Mouse (Mus musculus) forebrain, embryonic 13.5 days (tissue): ENCODE data around the gene Dct. TPM values are rescaled to one million over a fixed set of nuclear protein-coding genes. Genes with fewer than 3 reads are reported as not detected.

ENCODE experiments used
- ATAC-seq: fragments of 200-750 bp; cut with Nextera tagmentation; 2 replicates; pipeline ENCODE4 v1.8.0; 2017
- H3K27ac ChIP-seq: fragments of 300-500 bp; sonication (generic); 2 replicates; pipeline ENCODE4 v1.5.1; 2015; ENCODE audit warnings: inconsistent platforms, mild to moderate bottlenecking, moderate library complexity
- H3K27me3 ChIP-seq: fragments of 300-500 bp; sonication (generic); 2 replicates; pipeline ENCODE4 v1.6.1; 2015; ENCODE audit warnings: mild to moderate bottlenecking, inconsistent platforms
- H3K36me3 ChIP-seq: fragments of 300-500 bp; sonication (generic); 2 replicates; pipeline ENCODE4 v1.6.1; 2015; ENCODE audit warnings: mild to moderate bottlenecking, inconsistent platforms; ENCODE audit not compliant: poor library complexity, severe bottlenecking
- H3K4me1 ChIP-seq: fragments of 300-500 bp; sonication (generic); 2 replicates; pipeline ENCODE4 v1.6.1; 2015; ENCODE audit warnings: inconsistent platforms
- H3K4me2 ChIP-seq: fragments of 300-500 bp; sonication (generic); 2 replicates; pipeline ENCODE4 v1.6.1; 2015; ENCODE audit warnings: inconsistent platforms, mild to moderate bottlenecking, moderate library complexity
- H3K4me3 ChIP-seq: fragments of 300-500 bp; sonication (generic); 2 replicates; pipeline ENCODE4 v1.5.1; 2015; ENCODE audit warnings: mild to moderate bottlenecking, inconsistent platforms
- H3K9ac ChIP-seq: fragments of 300-500 bp; sonication (generic); 2 replicates; pipeline ENCODE4 v1.6.1; 2015; ENCODE audit warnings: mild to moderate bottlenecking, inconsistent platforms
- H3K9me3 ChIP-seq: fragments of 300-500 bp; sonication (generic); replicated peaks from 2 replicates; pipeline ENCODE4 v1.6.1; 2016; ENCODE audit warnings: inconsistent platforms
- WGBS: fragments of 180-500 bp; shearing (Covaris S2); methylation state at CpG from one replicate; pipeline ENCODE4 v1.1.7; 2015; 5-methylcytosine and 5-hydroxymethylcytosine counted together
- polyA plus RNA-seq: library from polyadenylated mRNA; unstranded; fragments of >200 nt; fragmentation: Nextera tagmentation; extraction: Ambion mirVana; gene quantifications from 2 replicates; pipeline ENCODE4 v1.2.1, GENCODE M21; 2015

Gene Dct
- 15.2 and 15.8 TPM in 2 replicates for polyA plus RNA-seq

DNA sequence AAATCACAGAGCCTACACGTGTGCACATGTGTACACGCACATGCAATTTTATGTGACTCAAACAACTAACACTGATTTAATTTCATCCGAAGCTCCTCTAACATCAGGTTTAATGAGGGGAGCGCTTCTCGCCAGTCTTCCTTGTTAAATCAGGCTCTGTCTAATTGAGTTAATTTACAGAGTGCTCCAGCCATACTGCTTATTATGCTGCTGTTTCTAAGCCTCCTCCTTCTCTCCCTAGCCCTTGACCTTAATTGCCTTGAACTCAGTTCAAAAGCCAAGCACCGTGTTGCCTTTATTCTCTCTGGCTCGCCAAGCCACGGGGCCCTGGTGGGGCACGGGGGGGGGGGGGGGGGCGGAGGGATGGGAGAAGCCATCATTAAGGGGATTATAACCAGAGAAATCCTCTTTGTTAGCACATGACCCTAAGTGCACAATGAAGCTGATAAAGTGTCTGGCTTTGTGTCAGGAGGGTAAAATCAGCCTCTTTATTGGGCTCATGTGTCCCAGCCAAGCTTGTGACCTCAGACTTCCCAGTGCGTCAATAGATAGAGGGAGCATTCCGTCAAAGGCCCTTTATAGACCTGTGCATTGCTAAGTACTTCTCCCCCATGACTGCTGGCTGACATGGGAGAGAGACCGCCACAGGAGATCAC, at the start of gene Dct:
Gene Dct (minus strand): TSS at position 270 of the 656 bp plus-strand sequence.
- WGBS, result 3% methylated on average over 13 of the region's 13 CpGs
- Histone ChIP-seq H3K27ac (peak within 1 kb of the TSS; percentile 68), H3K9ac (0 out of 2 replicates have a peak within 1 kb of the TSS, but pooled peaks have one; percentile 12), H3K36me3 (no peaks in the 10 kb centered on the region), H3K4me3 (peak within 1 kb of the TSS; percentile 12; the same call in 1 of the 2 replicates), H3K27me3 (peaks cover 22% of the 10 kb centered on the region), H3K4me1 (peaks cover 24% of the 10 kb centered on the region), H3K9me3 (no peaks in the 10 kb centered on the region), H3K4me2 (peak within 1 kb of the TSS; percentile 34)
- ATAC-seq, result peak; percentile 88

- H3K4me1 ChIP-seq, result no peaks in the 10 kb centered on the region
- H3K4me2 ChIP-seq, result no peak overlapping the region
- no peaks in the 10 kb centered on the region for H3K9me3 ChIP-seq
- 88% methylated on average over 14 of the region's 14 CpGs for WGBS
- no peak for ATAC-seq
- no peaks in the 10 kb centered on the region for H3K27me3 ChIP-seq
- no peak overlapping the region for H3K9ac ChIP-seq
- H3K27ac ChIP-seq, result no peak overlapping the region
- no peak overlapping the region for H3K4me3 ChIP-seq
- H3K36me3 ChIP-seq, result no peaks in the 10 kb centered on the region
These were observed 49.4 kb upstream of the Dct start for GRCm38 (mm10) chr14:118101227-118101990.

GRCm38 (mm10) chr14:118098265-118098664, 46.2 kb upstream of the Dct start:
- H3K4me3 ChIP-seq, result no peak overlapping the region
- ATAC-seq, result no peak
- H3K9ac ChIP-seq, result no peak overlapping the region
- no peaks in the 10 kb centered on the region for H3K9me3 ChIP-seq
- no peaks in the 10 kb centered on the region for H3K4me1 ChIP-seq
- 66% methylated on average over 2 of the region's 2 CpGs for whole genome bisulfite sequencing
- H3K27me3 ChIP-seq, result no peaks in the 10 kb centered on the region
- no peak overlapping the region for H3K27ac ChIP-seq
- no peak overlapping the region for H3K4me2 ChIP-seq
- H3K36me3 ChIP-seq, result no peaks in the 10 kb centered on the region

DNA sequence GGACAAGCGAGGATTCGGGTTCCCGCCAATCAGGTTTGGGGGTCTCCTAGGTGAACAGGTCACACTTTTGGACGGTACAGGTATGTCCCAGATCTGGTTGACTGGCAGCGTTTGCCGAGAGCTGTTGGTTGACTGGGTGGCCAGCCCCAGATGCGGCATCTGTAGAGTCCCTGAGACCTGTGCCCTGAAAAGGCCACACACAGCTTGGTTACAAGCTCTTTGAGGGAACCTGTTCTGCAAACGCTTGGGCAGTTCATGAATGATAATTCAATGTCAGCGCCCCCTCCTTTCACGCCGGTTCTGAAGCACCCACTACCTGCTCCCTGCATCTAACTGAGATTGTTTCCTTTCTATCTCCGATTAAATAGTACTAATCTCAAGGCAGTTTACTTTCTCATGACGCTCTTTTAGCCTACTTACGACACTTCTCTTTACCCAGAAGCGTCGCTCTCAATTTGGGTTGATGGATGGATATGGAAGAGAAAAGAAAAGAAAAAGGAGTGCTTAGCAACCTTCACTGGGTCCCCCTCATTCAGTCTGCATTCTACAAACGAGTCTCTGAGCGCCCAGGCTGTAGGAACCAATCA, 37.9 kb upstream of the Dct start:
- Histone ChIP-seq H3K27me3 (0 out of 2 replicates have a peak, but pooled peaks cover 17% of the 10 kb centered on the region), H3K4me3 (peak overlapping the region; percentile 66), H3K9ac (peak overlapping the region; percentile 66), H3K27ac (no peak overlapping the region), H3K4me1 (peaks cover 12% of the 10 kb centered on the region), H3K9me3 (no peaks in the 10 kb centered on the region), H3K4me2 (peak overlapping the region; percentile 68), H3K36me3 (no peaks in the 10 kb centered on the region)
- peak; percentile 66 for ATAC-seq
- 1% methylated on average over 18 of the region's 18 CpGs for WGBS

DNA sequence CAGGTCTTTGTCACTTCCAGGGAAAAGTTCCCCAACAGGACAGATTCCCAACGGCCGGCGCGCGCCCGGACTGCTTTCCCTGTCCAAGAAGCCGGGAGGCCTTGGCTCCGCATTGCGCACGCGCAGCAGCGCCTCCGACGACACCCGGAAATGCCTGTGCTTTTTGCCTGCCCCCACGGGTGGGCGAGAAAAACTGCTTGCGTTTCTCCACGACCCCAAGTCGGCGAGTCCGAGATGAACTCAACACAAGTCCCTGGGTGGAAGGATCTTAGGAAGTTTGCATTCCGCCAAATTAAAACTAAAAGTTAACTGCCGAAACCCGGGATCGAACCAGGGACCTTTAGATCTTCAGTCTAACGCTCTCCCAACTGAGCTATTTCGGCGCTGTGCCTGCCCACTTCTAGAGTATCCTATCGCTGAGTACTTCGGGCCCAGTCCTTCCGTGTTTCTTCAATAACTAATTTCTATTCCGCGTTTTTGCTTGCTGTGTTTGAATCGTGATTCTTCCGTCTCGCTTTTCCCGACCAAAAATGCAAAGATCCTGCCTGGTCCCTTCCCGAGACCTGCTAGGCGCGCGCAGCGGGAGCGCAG, 37.3 kb upstream of the Dct start:
- H3K9ac ChIP-seq, result peak overlapping the region; percentile 66
- peaks cover 12% of the 10 kb centered on the region for H3K4me1 ChIP-seq
- peak overlapping the region; percentile 66 for H3K4me3 ChIP-seq
- peak overlapping the region; percentile 68 for H3K4me2 ChIP-seq
- H3K36me3 ChIP-seq, result no peaks in the 10 kb centered on the region
- peak; percentile 80 for ATAC-seq
- H3K9me3 ChIP-seq, result no peaks in the 10 kb centered on the region
- under 1% methylated on average over 44 of the region's 44 CpGs for whole genome bisulfite sequencing
- H3K27ac ChIP-seq, result peak overlapping the region; percentile 31; the same call in 1 of the 2 replicates
- 0 out of 2 replicates have a peak, but pooled peaks cover 17% of the 10 kb centered on the region for H3K27me3 ChIP-seq

DNA sequence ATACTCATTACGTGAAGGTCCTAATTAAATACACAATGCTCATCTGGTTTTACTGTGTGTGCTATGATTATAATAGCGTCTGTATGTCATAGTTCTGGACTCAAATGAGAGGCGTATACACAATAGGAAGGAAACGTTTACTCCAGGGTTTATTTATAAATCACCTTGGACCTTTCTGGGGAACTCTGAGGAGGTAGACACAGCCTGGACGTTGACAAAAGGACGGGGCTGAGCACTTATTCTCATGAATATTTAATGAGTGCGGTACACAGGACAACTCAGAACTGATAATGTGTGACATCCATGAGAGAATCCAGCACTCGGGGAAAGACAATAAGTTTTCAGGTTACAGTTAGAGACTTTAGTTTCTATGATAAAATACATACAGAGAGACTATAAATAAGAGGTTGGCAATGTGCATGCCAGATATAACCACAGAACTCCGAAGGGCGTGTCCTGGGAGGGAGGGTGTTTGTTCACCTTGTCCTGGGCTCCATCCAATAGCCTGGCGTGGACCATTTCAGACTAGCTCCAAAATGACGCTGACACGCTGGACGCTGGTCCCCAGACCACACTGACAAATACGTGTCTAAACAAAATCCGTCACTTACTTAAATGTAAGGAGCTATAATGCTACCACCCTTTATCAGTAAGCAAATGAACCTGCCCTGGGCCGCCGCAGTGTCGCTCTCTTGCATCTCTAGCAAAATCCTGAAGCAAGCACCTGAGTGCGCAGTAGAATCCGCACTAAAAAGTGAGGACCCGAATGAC, 36.6 kb upstream of the Dct start:
- Histone ChIP-seq H3K27me3 (0 out of 2 replicates have a peak, but pooled peaks cover 17% of the 10 kb centered on the region), H3K27ac (peak overlapping the region; percentile 31; the same call in 1 of the 2 replicates), H3K4me1 (peaks cover 12% of the 10 kb centered on the region), H3K36me3 (no peaks in the 10 kb centered on the region), H3K4me3 (peak overlapping the region; percentile 66), H3K4me2 (peak overlapping the region; percentile 68), H3K9me3 (no peaks in the 10 kb centered on the region), H3K9ac (peak overlapping the region; percentile 66)
- WGBS, result 4% methylated on average over 22 of the region's 22 CpGs
- ATAC-seq, result peak; percentile 60

GRCm38 (mm10) chr14:118086271-118087035, 34.4 kb upstream of the Dct start:
- Histone ChIP-seq H3K4me2 (no peak overlapping the region), H3K4me1 (peaks cover 12% of the 10 kb centered on the region), H3K27me3 (peaks cover 9% of the 10 kb centered on the region; the same call in 1 of the 2 replicates), H3K4me3 (no peak overlapping the region), H3K27ac (no peak overlapping the region), H3K9ac (no peak overlapping the region), H3K9me3 (no peaks in the 10 kb centered on the region), H3K36me3 (no peaks in the 10 kb centered on the region)
- 54% methylated on average over 5 of the region's 5 CpGs for WGBS
- no peak for ATAC-seq

DNA sequence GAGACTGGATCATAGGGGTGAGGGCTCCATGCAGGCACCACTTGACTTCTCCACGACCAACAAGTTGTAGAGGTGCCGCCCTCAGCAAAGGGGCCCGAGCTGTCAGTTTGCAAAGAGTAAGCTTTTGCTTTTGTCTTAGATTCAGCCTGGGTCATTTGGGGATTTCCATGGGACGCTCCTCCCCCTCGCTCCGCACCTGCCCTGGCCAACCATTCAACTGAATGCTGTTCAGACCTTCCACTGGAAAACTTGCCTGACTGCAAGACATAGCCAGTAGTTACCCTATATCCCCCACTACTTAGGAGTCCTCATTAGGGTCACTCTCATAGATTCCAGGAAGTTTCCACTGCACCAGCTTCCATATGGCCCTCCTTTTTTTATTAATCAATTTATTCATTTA, 31.8 kb upstream of the Dct start:
- Histone ChIP-seq H3K4me2 (no peak overlapping the region), H3K4me1 (peaks cover 22% of the 10 kb centered on the region), H3K27ac (no peak overlapping the region), H3K36me3 (no peaks in the 10 kb centered on the region), H3K9me3 (no peaks in the 10 kb centered on the region), H3K27me3 (peaks cover 13% of the 10 kb centered on the region), H3K4me3 (no peak overlapping the region), H3K9ac (no peak overlapping the region)
- WGBS, result 87% methylated on average over 6 of the region's 6 CpGs
- no peak for ATAC-seq

DNA sequence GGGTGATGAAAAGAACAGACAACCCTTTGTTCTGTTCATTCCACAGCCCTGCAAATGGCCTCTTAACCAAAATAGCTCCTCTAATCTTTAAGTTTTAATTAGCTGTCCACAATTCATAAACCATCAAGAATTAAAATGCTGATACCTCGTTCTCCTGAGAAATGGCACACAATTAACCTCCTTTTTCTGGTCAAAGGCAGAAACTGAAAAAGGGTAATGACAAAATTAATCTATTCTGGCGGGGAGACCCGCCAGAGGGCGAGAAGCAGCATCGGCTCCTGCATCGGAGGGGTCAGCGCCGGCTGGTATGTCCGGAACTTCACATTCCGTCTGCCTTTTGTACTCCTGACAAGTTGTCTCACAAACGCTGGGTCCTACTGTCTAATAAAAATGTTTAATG, 28.6 kb upstream of the Dct start:
- H3K9ac ChIP-seq, result no peak overlapping the region
- H3K9me3 ChIP-seq, result no peaks in the 10 kb centered on the region
- H3K4me2 ChIP-seq, result peak overlapping the region; percentile 35; the same call in 1 of the 2 replicates
- H3K36me3 ChIP-seq, result no peaks in the 10 kb centered on the region
- H3K27me3 ChIP-seq, result peaks cover 6% of the 10 kb centered on the region
- H3K4me3 ChIP-seq, result no peak overlapping the region
- peaks cover 15% of the 10 kb centered on the region for H3K4me1 ChIP-seq
- WGBS, result 8% methylated on average over 11 of the region's 11 CpGs
- ATAC-seq, result no peak
- H3K27ac ChIP-seq, result no peak overlapping the region

GRCm38 (mm10) chr14:118070100-118070499, 18.1 kb upstream of the Dct start:
- no peak overlapping the region for H3K27ac ChIP-seq
- no peak overlapping the region for H3K9ac ChIP-seq
- H3K9me3 ChIP-seq, result no peaks in the 10 kb centered on the region
- H3K27me3 ChIP-seq, result no peaks in the 10 kb centered on the region
- H3K4me2 ChIP-seq, result no peak overlapping the region
- 71% methylated on average over 12 of the region's 12 CpGs for WGBS
- peak; percentile 78 for ATAC-seq
- H3K36me3 ChIP-seq, result no peaks in the 10 kb centered on the region
- H3K4me3 ChIP-seq, result no peak overlapping the region
- H3K4me1 ChIP-seq, result peaks cover 5% of the 10 kb centered on the region
